Mouse (Mus musculus) intestine, embryonic 16.5 days (tissue): ENCODE results near the gene Ttc24. TPM values are rescaled to one million over a fixed set of nuclear protein-coding genes. Genes with fewer than 3 reads are reported as not detected.

Experiments
- ATAC-seq: fragments of 200-750 bp; cut with Nextera tagmentation; 2 replicates; pipeline ENCODE4 v1.8.0; 2017; ENCODE audit warnings: moderate TSS enrichment, moderate library complexity
- H3K27ac ChIP-seq: fragments of 300-500 bp; sonication (generic); 2 replicates; pipeline ENCODE4 v1.5.1; 2014; ENCODE audit warnings: mild to moderate bottlenecking, low read length
- H3K27me3 ChIP-seq: fragments of 300-500 bp; sonication (generic); replicated peaks from 2 replicates; pipeline ENCODE4 v1.6.1; 2014; ENCODE audit warnings: low read length, control low read depth, mixed read lengths; ENCODE audit not compliant: control insufficient read depth, insufficient read depth
- H3K36me3 ChIP-seq: fragments of 300-500 bp; sonication (generic); 2 replicates; pipeline ENCODE4 v1.6.1; 2014; ENCODE audit warnings: low read length, control low read depth; ENCODE audit not compliant: control insufficient read depth, insufficient read depth
- H3K4me1 ChIP-seq: fragments of 300-500 bp; sonication (generic); 2 replicates; pipeline ENCODE4 v1.6.1; 2014; ENCODE audit warnings: low read length, control low read depth, mixed read lengths; ENCODE audit not compliant: control insufficient read depth, insufficient read depth
- H3K4me2 ChIP-seq: fragments of 300-500 bp; sonication (generic); 2 replicates; pipeline ENCODE4 v1.6.1; 2014; ENCODE audit warnings: low read depth, low read length, control low read depth
- H3K4me3 ChIP-seq: fragments of 300-500 bp; sonication (generic); 2 replicates; pipeline ENCODE4 v1.5.1; 2014; ENCODE audit warnings: mild to moderate bottlenecking, low read length
- H3K9ac ChIP-seq: fragments of 300-500 bp; sonication (generic); 2 replicates; pipeline ENCODE4 v1.6.1; 2014; ENCODE audit warnings: low read depth, low read length
- H3K9me3 ChIP-seq: fragments of 300-500 bp; sonication (generic); 2 replicates; pipeline ENCODE4 v1.6.1; 2016; ENCODE audit warnings: low read length, control low read depth; ENCODE audit not compliant: control insufficient read depth
- WGBS: fragments of 180-500 bp; shearing (Covaris S2); extraction: QIAGEN DNeasy Blood & Tissue Kit; methylation state at CpG from one replicate; pipeline ENCODE4 v1.1.7; 2014; 5-methylcytosine and 5-hydroxymethylcytosine counted together
- polyA plus RNA-seq: library from polyadenylated mRNA; unstranded; fragments of >200 nt; fragmentation: Nextera tagmentation; extraction: Ambion mirVana; gene quantifications from 2 replicates; pipeline ENCODE4 v1.2.1, GENCODE M21; 2015

Ttc24 gene
- polyA plus RNA-seq, 1 experiment from 2014 or later, result not detected

GRCm38 (mm10) chr3:88084001-88084400 is 5.9 kb upstream of the Ttc24 start:
- ATAC-seq, result no peak
- H3K27ac ChIP-seq, result no peak overlapping the region
- no peak overlapping the region for H3K4me3 ChIP-seq
- WGBS, result 91% methylated on average over 2 of the region's 2 CpGs
- H3K9me3 ChIP-seq, result no peaks in the 10 kb centered on the region
- no peak overlapping the region for H3K9ac ChIP-seq
- no peaks in the 10 kb centered on the region for H3K27me3 ChIP-seq
- peaks cover 9% of the 10 kb centered on the region for H3K4me1 ChIP-seq
- peaks cover 4% of the 10 kb centered on the region; the same call in 1 of the 2 replicates for H3K36me3 ChIP-seq
- H3K4me2 ChIP-seq, result no peak overlapping the region

GRCm38 (mm10) chr3:88082663-88083062 is 4.6 kb upstream of the Ttc24 start:
- peak; percentile 60 for ATAC-seq
- H3K27ac ChIP-seq, result peak overlapping the region; percentile 13; the same call in 1 of the 2 replicates
- no peaks in the 10 kb centered on the region for H3K9me3 ChIP-seq
- no peaks in the 10 kb centered on the region; the same call in 1 of the 2 replicates for H3K36me3 ChIP-seq
- peak overlapping the region; percentile 70 for H3K4me2 ChIP-seq
- H3K27me3 ChIP-seq, result no peaks in the 10 kb centered on the region
- H3K4me3 ChIP-seq, result peak overlapping the region; percentile 68
- peaks cover 9% of the 10 kb centered on the region for H3K4me1 ChIP-seq
- peak overlapping the region; percentile 65 for H3K9ac ChIP-seq
- WGBS, result 5% methylated on average over 4 of the region's 4 CpGs

GRCm38 (mm10) chr3:88082224-88082618 is 4.1 kb upstream of the Ttc24 start:
- Histone ChIP-seq H3K27me3 (no peaks in the 10 kb centered on the region), H3K4me3 (peak overlapping the region; percentile 68), H3K27ac (no peak overlapping the region), H3K9ac (peak overlapping the region; percentile 65), H3K4me1 (peaks cover 9% of the 10 kb centered on the region), H3K4me2 (peak overlapping the region; percentile 70), H3K9me3 (no peaks in the 10 kb centered on the region), H3K36me3 (no peaks in the 10 kb centered on the region; the same call in 1 of the 2 replicates)
- peak; percentile 36 for ATAC-seq
- WGBS, result 1% methylated on average over 13 of the region's 13 CpGs

DNA sequence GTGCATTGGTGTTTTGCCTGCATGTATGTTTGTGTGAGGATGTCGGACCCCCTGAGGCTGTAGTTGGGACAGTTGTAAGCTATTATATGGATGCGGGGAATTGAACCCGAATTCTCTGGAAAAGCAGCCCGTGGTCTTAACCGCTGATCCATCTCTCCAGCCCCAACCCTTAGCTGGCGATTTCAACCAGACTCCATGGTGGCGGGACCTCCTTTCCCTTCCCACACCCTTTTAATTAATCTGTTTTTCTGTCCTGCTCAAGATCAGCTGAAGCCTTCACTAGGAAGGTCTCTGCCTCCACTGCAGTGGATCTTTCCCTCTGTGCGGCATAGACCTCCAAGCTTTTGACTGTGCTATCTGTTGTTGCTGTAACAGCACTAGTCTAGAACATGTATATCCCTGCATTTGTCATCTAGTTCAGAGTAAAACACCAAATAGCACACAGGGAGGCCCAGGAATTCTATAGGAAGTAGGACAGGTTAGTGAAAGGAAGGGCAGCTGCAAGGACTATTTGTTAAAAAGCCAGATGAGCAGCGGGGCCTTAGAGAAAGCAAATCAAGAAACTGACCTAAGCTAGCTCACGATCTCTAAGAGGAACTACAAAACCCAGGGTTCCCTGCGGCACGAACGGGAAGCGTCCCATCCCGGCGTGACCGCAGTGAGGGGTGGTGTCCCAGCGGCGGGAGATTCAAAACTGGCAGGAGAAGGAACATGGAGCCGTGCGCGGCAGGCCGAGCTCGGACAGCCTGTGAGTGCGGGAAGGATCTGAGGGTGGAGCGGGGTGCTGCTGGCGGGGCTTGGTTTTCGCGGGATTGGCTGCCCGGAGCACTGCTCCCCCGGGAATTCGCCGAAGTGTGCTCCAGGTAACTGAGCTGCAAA is 3.5 kb upstream of the Ttc24 start, which contains the start of gene Iqgap3:
TSS of gene Iqgap3 (plus strand) at position 627 of the 879 bp plus-strand sequence.
- Histone ChIP-seq H3K27ac (0 out of 2 replicates have a peak within 1 kb of the TSS, but pooled peaks have one; percentile 13), H3K4me2 (peak within 1 kb of the TSS; percentile 70), H3K4me3 (peak within 1 kb of the TSS; percentile 68), H3K4me1 (peaks cover 9% of the 10 kb centered on the region), H3K9ac (peak within 1 kb of the TSS; percentile 65), H3K36me3 (no peaks in the 10 kb centered on the region; the same call in 1 of the 2 replicates), H3K27me3 (no peaks in the 10 kb centered on the region), H3K9me3 (no peaks in the 10 kb centered on the region)
- 19% methylated on average over 33 of the region's 33 CpGs for WGBS
- ATAC-seq, result peak; percentile 93

DNA sequence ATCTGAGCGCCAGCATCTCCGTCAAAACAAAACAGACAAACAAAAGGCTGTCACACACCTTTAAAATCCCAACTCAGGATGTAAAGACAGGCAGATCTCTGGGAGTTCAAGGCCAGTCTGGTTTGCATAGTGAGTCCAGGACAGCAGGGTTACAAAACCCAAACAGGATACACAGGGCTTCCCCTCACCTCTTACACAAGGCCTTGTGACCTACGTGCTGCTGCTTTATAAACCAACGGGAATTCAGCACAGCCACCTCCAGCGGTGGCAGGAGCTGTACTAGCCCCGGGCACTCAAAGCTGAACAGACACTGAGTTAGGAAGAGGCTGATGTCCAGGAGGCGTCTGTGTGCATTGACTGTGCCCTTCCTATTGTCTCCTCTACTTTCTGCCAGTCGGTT is 663 bp downstream of the Ttc24 start:
- Histone ChIP-seq H3K4me1 (peaks cover 5% of the 10 kb centered on the region; the same call in 1 of the 2 replicates), H3K9ac (no peak overlapping the region), H3K4me3 (no peak overlapping the region), H3K9me3 (no peaks in the 10 kb centered on the region), H3K36me3 (no peaks in the 10 kb centered on the region), H3K27ac (no peak overlapping the region), H3K4me2 (no peak overlapping the region), H3K27me3 (no peaks in the 10 kb centered on the region)
- 44% methylated on average over 8 of the region's 8 CpGs for WGBS
- no peak for ATAC-seq

DNA sequence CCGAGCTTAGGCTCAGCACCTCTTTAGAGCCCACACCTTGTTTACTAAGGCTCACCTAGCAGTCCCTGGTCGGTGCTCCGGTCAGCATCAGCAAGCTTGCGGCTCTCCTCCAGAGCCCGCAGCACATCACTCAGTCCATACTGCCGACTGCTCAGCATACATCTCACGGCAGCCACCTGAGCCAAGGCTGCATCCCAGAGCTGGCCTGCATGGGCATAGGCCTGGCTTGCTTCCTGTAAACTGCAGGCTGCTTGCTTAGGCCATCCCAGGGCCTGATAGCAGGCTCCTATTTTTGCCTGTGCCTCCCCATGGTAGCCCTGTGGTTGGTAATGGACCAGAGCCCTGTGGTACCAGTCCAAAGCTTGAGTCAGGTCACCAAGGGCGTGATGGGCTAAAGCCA is 3.3 kb downstream of the Ttc24 start:
- H3K4me1 ChIP-seq, result no peaks in the 10 kb centered on the region
- no peak overlapping the region for H3K27ac ChIP-seq
- H3K4me3 ChIP-seq, result no peak overlapping the region
- H3K9ac ChIP-seq, result 0 out of 2 replicates have a peak overlapping the region, but pooled peaks have one; percentile 12
- H3K4me2 ChIP-seq, result no peak overlapping the region
- WGBS, result 66% methylated on average over 8 of the region's 8 CpGs
- no peaks in the 10 kb centered on the region for H3K27me3 ChIP-seq
- no peaks in the 10 kb centered on the region for H3K9me3 ChIP-seq
- no peak for ATAC-seq
- H3K36me3 ChIP-seq, result no peaks in the 10 kb centered on the region

GRCm38 (mm10) chr3:88074351-88074750 is 3.8 kb downstream of the Ttc24 start:
- Histone ChIP-seq H3K27me3 (no peaks in the 10 kb centered on the region), H3K4me1 (no peaks in the 10 kb centered on the region), H3K36me3 (no peaks in the 10 kb centered on the region), H3K4me3 (no peak overlapping the region), H3K4me2 (no peak overlapping the region), H3K27ac (no peak overlapping the region), H3K9me3 (no peaks in the 10 kb centered on the region), H3K9ac (no peak overlapping the region)
- no peak for ATAC-seq
- 67% methylated on average over 2 of the region's 2 CpGs for WGBS

GRCm38 (mm10) chr3:88073631-88074030 is 4.5 kb downstream of the Ttc24 start:
- H3K4me1 ChIP-seq, result no peaks in the 10 kb centered on the region
- no peaks in the 10 kb centered on the region for H3K9me3 ChIP-seq
- no peaks in the 10 kb centered on the region for H3K27me3 ChIP-seq
- H3K36me3 ChIP-seq, result no peaks in the 10 kb centered on the region
- no peak overlapping the region for H3K4me3 ChIP-seq
- H3K9ac ChIP-seq, result no peak overlapping the region
- H3K27ac ChIP-seq, result no peak overlapping the region
- 54% methylated on average over 2 of the region's 2 CpGs for WGBS
- no peak for ATAC-seq
- H3K4me2 ChIP-seq, result no peak overlapping the region

DNA sequence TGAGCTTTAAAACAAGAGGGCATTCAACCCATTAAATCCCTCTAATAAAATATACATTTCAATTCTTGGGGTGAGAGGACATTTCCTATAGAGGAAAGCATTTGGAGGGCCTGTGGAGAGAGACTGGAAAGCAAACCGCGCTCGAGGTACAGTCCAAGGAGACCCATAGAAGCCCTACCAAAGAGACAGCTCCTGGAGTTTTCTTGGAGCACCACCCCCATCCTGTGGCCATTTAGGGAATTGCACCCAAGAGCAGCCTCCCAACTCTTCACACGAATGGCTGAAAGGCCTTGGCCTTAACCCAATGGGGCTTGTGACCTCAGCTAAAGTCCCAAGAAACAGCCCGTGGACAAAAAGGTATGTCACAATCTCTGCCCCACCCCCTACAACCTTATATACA is 6.3 kb downstream of the Ttc24 start:
- no peak overlapping the region for H3K27ac ChIP-seq
- H3K9ac ChIP-seq, result peak overlapping the region; percentile 10; the same call in 1 of the 2 replicates
- no peaks in the 10 kb centered on the region for H3K36me3 ChIP-seq
- ATAC-seq, result peak; percentile 62; the same call in 1 of the 2 replicates
- H3K4me1 ChIP-seq, result no peaks in the 10 kb centered on the region
- no peaks in the 10 kb centered on the region for H3K9me3 ChIP-seq
- H3K27me3 ChIP-seq, result no peaks in the 10 kb centered on the region
- WGBS, result 2% methylated on average over 5 of the region's 5 CpGs
- no peak overlapping the region for H3K4me2 ChIP-seq
- H3K4me3 ChIP-seq, result no peak overlapping the region
